Mouse (Mus musculus): Measurements from ENCODE around the gene Tbx4.
A peak's percentile ranks its signal among the peaks of the same experiment; 100 is the strongest.

GRCm38 (mm10) chr11:85925294-85925743 lies 39.1 kb downstream of the Tbx4 start:
- TF ChIP-seq CTCF (conservative IDR thresholded peaks at IDR 0.05 in 1 of 2, IDR thresholded peaks at IDR 0.05 in 1 of 2; ENCODE audit: low read depth in 2 of 2, low read length in 2 of 2) (0 out of 4 replicates have a peak, but pooled peaks of 1 of the 2 experiments have one; percentile 1), IRF4 (IDR thresholded peaks at IDR 0.05; ENCODE audit: low read depth, low read length) (peak; percentile 38; the same call in 1 of the 2 replicates), EP300 (IDR thresholded peaks at IDR 0.05; ENCODE audit: low read length) (peak; percentile 50), ZNF384 (IDR thresholded peaks at IDR 0.05; ENCODE audit: low read depth, low read length) (no peak), POLR2A (IDR thresholded peaks at IDR 0.05; ENCODE audit: low read depth, low read length) (no peak)
